Mouse (Mus musculus) c-Kit-positive CD71-positive TER-119-negative erythroid progenitor cells, embryonic 14.5 days (primary cell): Measurements from ENCODE around the gene Ehd2.

Experiments
- DNase-seq: peaks from one replicate; pipeline ENCODE4 v3.0.0-alpha.2; 2013; ENCODE audit warnings: low read depth

Ehd2 gene

GRCm38 (mm10) chr7:15907971-15908590, 59.3 kb downstream of the Ehd2 start:
- DNase-seq: no peak

DNA sequence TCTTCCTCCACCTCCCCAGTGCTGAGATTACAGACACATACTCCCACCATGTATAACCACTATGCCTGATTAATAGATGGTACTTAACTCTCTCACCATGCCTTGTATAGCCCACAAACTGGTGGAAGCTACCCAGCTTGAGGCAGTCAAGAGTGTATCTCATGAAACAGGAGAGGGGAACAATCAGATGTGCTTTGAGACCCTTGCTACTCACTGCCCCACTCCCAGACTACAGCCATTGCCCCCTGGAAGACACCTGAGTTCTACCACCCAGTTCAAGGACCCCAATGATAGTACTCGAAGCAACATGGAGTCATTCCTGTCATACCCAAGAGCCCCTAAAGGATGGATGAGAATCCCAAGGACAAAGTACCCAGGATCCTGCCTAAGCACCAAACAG, 60.8 kb downstream of the Ehd2 start:
- DNase-seq: no peak

GRCm38 (mm10) chr7:15905861-15906260, 61.5 kb downstream of the Ehd2 start:
- no peak for DNase-seq

GRCm38 (mm10) chr7:15901366-15902048, 65.9 kb downstream of the Ehd2 start:
- no peak for DNase-seq
